Mouse (Mus musculus): ENCODE data around the gene Zfp414. TPM values are rescaled to one million over a fixed set of nuclear protein-coding genes. Genes with fewer than 3 reads are reported as not detected.

Zfp414 gene
- polyA plus RNA-seq, 1 experiment, result 166 TPM

GRCm38 (mm10) chr17:33645073-33645472, 16.2 kb downstream of the Zfp414 start:
- Histone ChIP-seq H3K4me3 (replicated peaks) (no peak overlapping the region), H3K4me1 (peaks cover 28% of the 10 kb centered on the region), H3K9me3 (no peaks in the 10 kb centered on the region), H3K36me3 (replicated peaks; ENCODE audit: low read length) (peaks cover 96% of the 10 kb centered on the region), H3K27me3 (replicated peaks) (no peaks in the 10 kb centered on the region)
- TF ChIP-seq GATA1 (IDR thresholded peaks at IDR 0.05; ENCODE audit: borderline replicate concordance, low read length) (no peak), FLI1 (IDR thresholded peaks at IDR 0.05; ENCODE audit: low read length) (no peak)

- TF ChIP-seq FLI1 (IDR thresholded peaks at IDR 0.05; ENCODE audit: low read length), result no peak
- no peak for TF ChIP-seq GATA1 (IDR thresholded peaks at IDR 0.05; ENCODE audit: borderline replicate concordance, low read length)
- H3K36me3 ChIP-seq (replicated peaks; ENCODE audit: low read length), result peaks cover 100% of the 10 kb centered on the region
- no peak overlapping the region for H3K4me3 ChIP-seq (replicated peaks)
- H3K9me3 ChIP-seq, result no peaks in the 10 kb centered on the region
- peaks cover 11% of the 10 kb centered on the region for H3K4me1 ChIP-seq
- no peaks in the 10 kb centered on the region for H3K27me3 ChIP-seq (replicated peaks)
These were observed 21.0 kb downstream of the Zfp414 start for GRCm38 (mm10) chr17:33649781-33650475.

- Histone ChIP-seq H3K36me3 (replicated peaks; ENCODE audit: low read length) (peaks cover 93% of the 10 kb centered on the region), H3K4me3 (replicated peaks) (no peak overlapping the region)
- TF ChIP-seq FLI1 (IDR thresholded peaks at IDR 0.05; ENCODE audit: low read length), result no peak
- no peak for TF ChIP-seq GATA1 (IDR thresholded peaks at IDR 0.05; ENCODE audit: borderline replicate concordance, low read length)
These were observed 37.9 kb downstream of the Zfp414 start for GRCm38 (mm10) chr17:33666813-33667212.

GRCm38 (mm10) chr17:33669681-33670080, 40.8 kb downstream of the Zfp414 start:
- H3K36me3 ChIP-seq (replicated peaks; ENCODE audit: low read length), result peaks cover 83% of the 10 kb centered on the region
- no peak for TF ChIP-seq FLI1 (IDR thresholded peaks at IDR 0.05; ENCODE audit: low read length)
- no peak for TF ChIP-seq GATA1 (IDR thresholded peaks at IDR 0.05; ENCODE audit: borderline replicate concordance, low read length)

More at GRCm38 (mm10) chr17:33666813-33667212, 37.9 kb downstream of the Zfp414 start:
- Histone ChIP-seq H3K27me3 (replicated peaks) (no peaks in the 10 kb centered on the region), H3K9me3 (no peaks in the 10 kb centered on the region), H3K4me1 (peaks cover 18% of the 10 kb centered on the region; the same call in 1 of the 2 replicates)

GRCm38 (mm10) chr17:33673837-33674236, 44.9 kb downstream of the Zfp414 start:
- TF ChIP-seq FLI1 (IDR thresholded peaks at IDR 0.05; ENCODE audit: low read length) (no peak), GATA1 (IDR thresholded peaks at IDR 0.05; ENCODE audit: borderline replicate concordance, low read length) (no peak)
- H3K27me3 ChIP-seq (replicated peaks), result no peaks in the 10 kb centered on the region
- H3K4me3 ChIP-seq (replicated peaks), result no peak overlapping the region
- peaks cover 80% of the 10 kb centered on the region for H3K36me3 ChIP-seq (replicated peaks; ENCODE audit: low read length)
- H3K4me1 ChIP-seq, result peaks cover 65% of the 10 kb centered on the region
- H3K9me3 ChIP-seq, result no peaks in the 10 kb centered on the region

More at GRCm38 (mm10) chr17:33669681-33670080, 40.8 kb downstream of the Zfp414 start:
- Histone ChIP-seq H3K27me3 (replicated peaks) (no peaks in the 10 kb centered on the region), H3K4me3 (replicated peaks) (no peak overlapping the region), H3K4me1 (peaks cover 35% of the 10 kb centered on the region), H3K9me3 (no peaks in the 10 kb centered on the region)

- H3K27me3 ChIP-seq (replicated peaks), result no peaks in the 10 kb centered on the region
- no peaks in the 10 kb centered on the region for H3K9me3 ChIP-seq
- no peak for TF ChIP-seq GATA1 (IDR thresholded peaks at IDR 0.05; ENCODE audit: borderline replicate concordance, low read length)
- TF ChIP-seq FLI1 (IDR thresholded peaks at IDR 0.05; ENCODE audit: low read length), result no peak
- H3K36me3 ChIP-seq (replicated peaks; ENCODE audit: low read length), result peaks cover 71% of the 10 kb centered on the region
- peaks cover 68% of the 10 kb centered on the region for H3K4me1 ChIP-seq
- no peak overlapping the region for H3K4me3 ChIP-seq (replicated peaks)
These were observed 46.6 kb downstream of the Zfp414 start for GRCm38 (mm10) chr17:33675452-33675851.

GRCm38 (mm10) chr17:33676086-33676485, 47.2 kb downstream of the Zfp414 start:
- H3K4me3 ChIP-seq (replicated peaks), result no peak overlapping the region
- TF ChIP-seq GATA1 (IDR thresholded peaks at IDR 0.05; ENCODE audit: borderline replicate concordance, low read length) (no peak), FLI1 (IDR thresholded peaks at IDR 0.05; ENCODE audit: low read length) (no peak)
- peaks cover 70% of the 10 kb centered on the region for H3K4me1 ChIP-seq
- peaks cover 68% of the 10 kb centered on the region for H3K36me3 ChIP-seq (replicated peaks; ENCODE audit: low read length)
- H3K27me3 ChIP-seq (replicated peaks), result no peaks in the 10 kb centered on the region
- no peaks in the 10 kb centered on the region for H3K9me3 ChIP-seq

GRCm38 (mm10) chr17:33678771-33679170, 49.9 kb downstream of the Zfp414 start:
- TF ChIP-seq GATA1 (IDR thresholded peaks at IDR 0.05; ENCODE audit: borderline replicate concordance, low read length), result no peak
- no peak for TF ChIP-seq FLI1 (IDR thresholded peaks at IDR 0.05; ENCODE audit: low read length)
- H3K4me1 ChIP-seq, result peaks cover 80% of the 10 kb centered on the region
- H3K4me3 ChIP-seq (replicated peaks), result no peak overlapping the region
- H3K27me3 ChIP-seq (replicated peaks), result no peaks in the 10 kb centered on the region
- H3K9me3 ChIP-seq, result no peaks in the 10 kb centered on the region
- H3K36me3 ChIP-seq (replicated peaks; ENCODE audit: low read length), result peaks cover 62% of the 10 kb centered on the region

Other genes starting within 250 kb of the Zfp414 start
- 0.06 TPM in 1 of 2 replicates, not detected in the other for gene Zfp101, start 234.4 kb upstream of the Zfp414 start, polyA plus RNA-seq (2012; ENCODE audit: insufficient read depth, low replicate concordance)
- not detected in 2 replicates for gene Actl9, start 196.2 kb upstream of the Zfp414 start, polyA plus RNA-seq (2012; ENCODE audit: insufficient read depth, low replicate concordance)
- 11.6 and 15.5 TPM in 2 replicates for gene Adamts10, start 104.9 kb upstream of the Zfp414 start, polyA plus RNA-seq (2012; ENCODE audit: insufficient read depth, low replicate concordance)
- gene Myo1f, start 73.4 kb upstream of the Zfp414 start, polyA plus RNA-seq (2012; ENCODE audit: insufficient read depth, low replicate concordance), result 5.5 and 19.9 TPM in 2 replicates
- 1.9 and 3.6 TPM in 2 replicates for gene Pram1, start 9.0 kb downstream of the Zfp414 start, polyA plus RNA-seq (2012; ENCODE audit: insufficient read depth, low replicate concordance)
- 70.4 and 414 TPM in 2 replicates for gene Hnrnpm, start 57.8 kb downstream of the Zfp414 start, polyA plus RNA-seq (2012; ENCODE audit: insufficient read depth, low replicate concordance)
- 77.9 and 126 TPM in 2 replicates for gene March2, start 89.6 kb downstream of the Zfp414 start, polyA plus RNA-seq (2012; ENCODE audit: insufficient read depth, low replicate concordance)
- gene Rab11b, start 131.4 kb downstream of the Zfp414 start, polyA plus RNA-seq (2012; ENCODE audit: insufficient read depth, low replicate concordance), result 140 and 309 TPM in 2 replicates
- gene Angptl4, start 152.7 kb downstream of the Zfp414 start, polyA plus RNA-seq (2012; ENCODE audit: insufficient read depth, low replicate concordance), result 0.59 and 1.5 TPM in 2 replicates
- 3.8 and 3.9 TPM in 2 replicates for gene Kank3, start 181.4 kb downstream of the Zfp414 start, polyA plus RNA-seq (2012; ENCODE audit: insufficient read depth, low replicate concordance)
- 840 and 6,431 TPM in 2 replicates for gene Rps28, start 195.5 kb downstream of the Zfp414 start, polyA plus RNA-seq (2012; ENCODE audit: insufficient read depth, low replicate concordance)
- 1,277 and 1,645 TPM in 2 replicates for gene Ndufa7, start 195.5 kb downstream of the Zfp414 start, polyA plus RNA-seq (2012; ENCODE audit: insufficient read depth, low replicate concordance)
- 16.0 and 94.0 TPM in 2 replicates for gene Cd320, start 214.0 kb downstream of the Zfp414 start, polyA plus RNA-seq (2012; ENCODE audit: insufficient read depth, low replicate concordance)
- gene Gm7029, start 244.7 kb downstream of the Zfp414 start, polyA plus RNA-seq (2012; ENCODE audit: insufficient read depth, low replicate concordance), result not detected in 2 replicates